Mouse (Mus musculus): ENCODE measurements at regions not wholly inside any gene's neighbourhood (a gene's known extent, or its start where the extent isn't known, plus 50 kb on each side); places are given as distances from the start of the nearest gene placed in this dataset.

GRCm38 (mm10) chr1:88861590-88861935 lies 159.5 kb upstream of the Arl4c start:
- no peak for TF ChIP-seq POLR2A (IDR thresholded peaks at IDR 0.05; ENCODE audit: insufficient read depth, low read length)
- TF ChIP-seq CTCF (IDR thresholded peaks at IDR 0.05; ENCODE audit: low read depth, low read length), result no peak
- no peak for TF ChIP-seq EP300 (IDR thresholded peaks at IDR 0.05; ENCODE audit: insufficient read depth, low read depth, low read length)

Data from ES-Bruce4 (cell line).